Mouse (Mus musculus): ENCODE data around the gene Fbxo11. TPM values are rescaled to one million over a fixed set of nuclear protein-coding genes. Genes with fewer than 3 reads are reported as not detected.
"Not testable (repeated sequence)": the region's sequence is repeated elsewhere in the genome, so short reads cannot be mapped to it uniquely, and the experiment has no call there.

Gene Fbxo11
- polyA plus RNA-seq, 1 experiment from 2014 or later: 15.6 TPM

DNA sequence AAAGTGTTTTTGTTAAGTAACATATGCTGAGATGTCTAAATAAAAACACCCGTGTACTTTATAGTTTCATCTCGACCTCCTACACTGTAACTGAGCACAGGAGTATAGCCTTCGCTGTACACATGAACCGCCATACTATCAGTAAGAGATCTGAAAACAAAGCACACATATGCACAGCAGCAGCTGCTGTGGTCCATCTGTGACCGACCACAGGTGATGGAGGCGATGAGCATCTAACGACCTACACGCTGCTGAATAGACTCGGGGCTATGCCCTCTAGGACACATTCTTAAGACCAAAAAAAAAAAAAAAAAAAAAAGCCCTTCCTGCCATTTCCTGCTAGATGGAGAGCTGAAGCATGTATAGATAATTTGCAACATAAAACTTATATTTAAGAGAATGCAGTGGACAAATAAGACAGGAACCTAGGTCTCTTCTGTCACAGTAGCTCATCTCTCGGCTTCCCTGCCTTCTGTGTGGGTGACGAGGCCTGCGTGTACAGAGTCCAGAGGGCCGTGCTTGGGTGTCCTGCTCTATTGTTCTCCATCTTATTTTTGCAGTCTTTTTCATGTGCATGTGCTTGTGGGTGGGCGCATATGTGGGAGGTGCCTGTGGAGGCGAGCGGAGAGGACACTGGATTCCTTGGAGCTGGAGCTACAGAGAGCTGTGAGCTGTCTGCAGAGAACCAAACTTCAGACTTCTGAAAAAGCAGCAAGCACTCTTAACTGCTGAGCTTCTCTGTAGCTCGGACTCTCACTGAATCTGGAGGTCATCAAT, 35.7 kb downstream of the Fbxo11 start:
- Histone ChIP-seq H3K27ac (ENCODE audit: low read length) (no peak overlapping the region), H3K4me2 (replicated peaks; ENCODE audit: low read depth, low read length) (no peak overlapping the region), H3K9ac (replicated peaks; ENCODE audit: low read length) (no peak overlapping the region), H3K9me3 (ENCODE audit: low read length) (no peaks in the 10 kb centered on the region), H3K4me3 (ENCODE audit: low read length) (no peak overlapping the region), H3K4me1 (ENCODE audit: insufficient read depth, low read length) (peaks cover 9% of the 10 kb centered on the region; the same call in 1 of the 2 replicates), H3K36me3 (ENCODE audit: insufficient read depth, low read length) (no peaks in the 10 kb centered on the region), H3K27me3 (ENCODE audit: insufficient read depth, low read length) (no peaks in the 10 kb centered on the region)
- 76% methylated on average over 17 of the region's 17 CpGs for WGBS
- ATAC-seq (ENCODE audit: low FRiP score, low TSS enrichment): 0 out of 2 replicates have a peak, but pooled peaks have one; percentile 35

DNA sequence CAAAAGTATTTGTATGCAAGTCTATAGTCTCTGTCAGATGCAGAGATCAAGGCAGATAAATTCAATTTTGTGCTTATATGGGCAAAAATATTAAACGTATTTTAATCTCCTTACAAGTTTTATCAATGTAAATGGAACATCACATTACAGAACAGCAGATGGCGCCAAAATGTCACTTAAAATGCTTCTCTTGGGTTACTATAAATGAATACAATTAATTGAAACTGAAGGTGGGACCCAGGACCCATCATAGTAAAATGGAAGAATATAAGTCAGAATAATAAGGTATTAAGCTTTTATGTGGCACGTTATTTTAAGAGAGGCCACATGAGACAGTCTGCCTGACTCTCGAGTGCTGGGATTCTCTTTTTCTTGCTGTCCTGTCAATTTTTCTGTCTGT, 39.9 kb downstream of the Fbxo11 start:
- Histone ChIP-seq H3K36me3 (ENCODE audit: insufficient read depth, low read length) (no peaks in the 10 kb centered on the region), H3K27ac (ENCODE audit: low read length) (no peak overlapping the region), H3K27me3 (ENCODE audit: insufficient read depth, low read length) (no peaks in the 10 kb centered on the region), H3K4me1 (ENCODE audit: insufficient read depth, low read length) (peaks cover 3% of the 10 kb centered on the region; the same call in 1 of the 2 replicates), H3K4me2 (replicated peaks; ENCODE audit: low read depth, low read length) (no peak overlapping the region), H3K9me3 (ENCODE audit: low read length) (no peaks in the 10 kb centered on the region), H3K9ac (replicated peaks; ENCODE audit: low read length) (no peak overlapping the region), H3K4me3 (ENCODE audit: low read length) (no peak overlapping the region)
- no peak for ATAC-seq (ENCODE audit: low FRiP score, low TSS enrichment)
- WGBS: 34% methylated on average over 4 of the region's 4 CpGs

DNA sequence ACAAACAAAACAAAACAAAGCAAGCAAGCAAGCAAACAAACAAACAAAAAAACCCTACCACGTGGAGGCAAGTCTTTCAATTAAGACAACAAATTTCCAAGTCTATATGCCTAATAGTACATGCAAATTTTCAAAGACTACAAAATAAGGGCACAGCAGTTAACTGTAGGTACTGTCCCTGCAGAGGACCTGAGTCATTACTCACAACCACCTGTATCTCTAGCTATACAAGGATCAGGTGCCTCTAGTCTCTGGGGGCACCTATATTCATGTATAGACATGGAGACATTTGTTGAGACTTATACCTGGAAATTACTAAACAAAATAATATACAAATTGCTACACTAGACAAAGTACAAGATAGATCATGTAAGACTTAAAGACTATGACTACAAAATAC, 41.2 kb downstream of the Fbxo11 start:
- H3K4me2 ChIP-seq (replicated peaks; ENCODE audit: low read depth, low read length): no peak overlapping the region
- peaks cover 8% of the 10 kb centered on the region for H3K4me1 ChIP-seq (ENCODE audit: insufficient read depth, low read length)
- WGBS: 87% methylated on average over 1 of the region's 1 CpGs
- no peaks in the 10 kb centered on the region for H3K9me3 ChIP-seq (ENCODE audit: low read length)
- no peaks in the 10 kb centered on the region for H3K36me3 ChIP-seq (ENCODE audit: insufficient read depth, low read length)
- no peak for ATAC-seq (ENCODE audit: low FRiP score, low TSS enrichment)
- no peak overlapping the region for H3K4me3 ChIP-seq (ENCODE audit: low read length)
- H3K27ac ChIP-seq (ENCODE audit: low read length): no peak overlapping the region
- no peak overlapping the region for H3K9ac ChIP-seq (replicated peaks; ENCODE audit: low read length)
- no peaks in the 10 kb centered on the region for H3K27me3 ChIP-seq (ENCODE audit: insufficient read depth, low read length)

DNA sequence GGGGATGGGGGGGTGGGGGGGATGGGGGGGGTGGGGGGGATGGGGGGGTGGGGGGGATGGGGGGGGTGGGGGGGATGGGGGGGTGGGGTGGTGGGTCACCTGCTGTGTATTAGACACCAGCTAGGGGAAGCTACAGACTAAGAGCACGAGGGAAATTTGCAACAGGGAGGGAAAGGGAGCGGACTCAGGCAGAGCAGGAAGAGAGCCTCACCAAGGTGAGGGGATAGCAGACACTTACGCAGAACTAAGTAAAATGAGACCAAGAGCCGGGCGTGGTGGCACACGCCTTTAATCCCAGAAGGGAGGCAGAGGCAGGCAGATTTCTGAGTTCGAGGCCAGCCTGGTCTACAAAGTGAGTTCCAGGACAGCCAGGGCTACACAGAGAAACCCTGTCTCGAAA, 49.1 kb downstream of the Fbxo11 start:
- WGBS: 92% methylated on average over 8 of the region's 8 CpGs
- H3K36me3 ChIP-seq (ENCODE audit: insufficient read depth, low read length): peaks cover 36% of the 10 kb centered on the region
- not testable (repeated sequence) for ATAC-seq (ENCODE audit: low FRiP score, low TSS enrichment); H3K9me3 ChIP-seq (ENCODE audit: low read length); H3K27ac ChIP-seq (ENCODE audit: low read length); H3K27me3 ChIP-seq (ENCODE audit: insufficient read depth, low read length); H3K9ac ChIP-seq (replicated peaks; ENCODE audit: low read length); H3K4me2 ChIP-seq (replicated peaks; ENCODE audit: low read depth, low read length); H3K4me3 ChIP-seq (ENCODE audit: low read length); H3K4me1 ChIP-seq (ENCODE audit: insufficient read depth, low read length)

DNA sequence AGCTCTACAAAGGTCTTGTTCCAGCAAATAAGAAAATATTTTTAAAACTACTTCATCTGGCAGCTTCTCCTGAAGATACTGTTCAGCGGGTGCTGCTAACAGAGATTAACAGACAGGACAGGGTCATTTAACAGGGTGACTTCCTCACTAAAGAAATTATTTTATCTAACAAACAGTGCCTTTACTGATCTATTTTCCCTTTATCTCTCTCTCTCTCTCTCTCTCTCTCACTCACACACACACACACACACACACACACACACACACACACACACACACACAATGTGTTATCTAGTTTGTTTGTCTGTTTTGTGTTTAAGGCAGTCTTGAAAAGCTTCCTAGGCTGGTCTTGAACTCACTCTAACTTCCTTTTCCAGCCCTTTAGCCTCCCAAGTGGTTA, 50.6 kb downstream of the Fbxo11 start:
- H3K4me1 ChIP-seq (ENCODE audit: insufficient read depth, low read length): peaks cover 7% of the 10 kb centered on the region
- H3K4me3 ChIP-seq (ENCODE audit: low read length): no peak overlapping the region
- no peak overlapping the region for H3K9ac ChIP-seq (replicated peaks; ENCODE audit: low read length)
- no peak overlapping the region for H3K27ac ChIP-seq (ENCODE audit: low read length)
- no peak for ATAC-seq (ENCODE audit: low FRiP score, low TSS enrichment)
- no peaks in the 10 kb centered on the region for H3K27me3 ChIP-seq (ENCODE audit: insufficient read depth, low read length)
- no peaks in the 10 kb centered on the region for H3K9me3 ChIP-seq (ENCODE audit: low read length)
- peaks cover 48% of the 10 kb centered on the region for H3K36me3 ChIP-seq (ENCODE audit: insufficient read depth, low read length)
- WGBS: 34% methylated on average over 1 of the region's 1 CpGs
- H3K4me2 ChIP-seq (replicated peaks; ENCODE audit: low read depth, low read length): no peak overlapping the region

DNA sequence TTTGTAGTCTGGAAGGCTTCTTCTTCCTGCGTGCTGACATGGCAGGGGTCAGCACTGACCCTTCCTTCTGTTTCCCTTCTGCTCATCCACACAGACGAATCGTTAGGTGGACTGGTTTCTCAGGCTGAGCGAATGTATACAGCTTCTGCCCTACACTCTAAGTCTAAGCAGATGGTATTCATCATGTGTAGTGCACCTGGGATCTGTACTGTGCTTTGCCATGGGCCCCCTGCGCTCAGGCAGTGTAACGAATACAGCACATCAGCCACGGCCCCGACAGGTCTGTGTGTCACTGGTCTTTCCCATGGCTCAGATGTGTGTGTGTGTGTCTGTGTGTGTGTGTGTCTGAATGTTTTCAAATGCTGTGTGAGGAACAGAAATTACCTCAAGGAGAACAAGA, 58.1 kb downstream of the Fbxo11 start:
- no peak for ATAC-seq (ENCODE audit: low FRiP score, low TSS enrichment)
- Histone ChIP-seq H3K9me3 (ENCODE audit: low read length) (no peaks in the 10 kb centered on the region), H3K27ac (ENCODE audit: low read length) (no peak overlapping the region), H3K27me3 (ENCODE audit: insufficient read depth, low read length) (no peaks in the 10 kb centered on the region), H3K36me3 (ENCODE audit: insufficient read depth, low read length) (peaks cover 55% of the 10 kb centered on the region), H3K4me1 (ENCODE audit: insufficient read depth, low read length) (no peaks in the 10 kb centered on the region), H3K4me3 (ENCODE audit: low read length) (no peak overlapping the region), H3K4me2 (replicated peaks; ENCODE audit: low read depth, low read length) (no peak overlapping the region), H3K9ac (replicated peaks; ENCODE audit: low read length) (no peak overlapping the region)
- WGBS: 62% methylated on average over 8 of the region's 8 CpGs

DNA sequence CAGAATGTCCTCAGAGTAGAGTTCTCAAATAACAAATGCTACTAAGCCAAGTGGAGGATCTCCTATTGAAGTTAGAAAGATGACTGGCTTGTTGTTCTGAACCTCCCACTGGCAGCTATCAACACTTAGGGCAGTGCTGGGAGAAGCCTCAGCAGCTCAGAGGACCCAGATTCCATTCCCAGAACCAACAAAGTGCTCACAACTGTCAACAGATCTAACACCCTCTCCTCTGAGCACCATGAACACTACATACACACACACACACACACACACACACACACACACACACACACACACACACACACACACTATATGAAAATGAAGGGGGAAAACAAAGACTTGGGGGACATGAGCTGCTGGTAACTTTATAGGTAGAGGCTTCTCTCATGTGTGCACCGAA, 60.2 kb downstream of the Fbxo11 start:
- Histone ChIP-seq H3K9ac (replicated peaks; ENCODE audit: low read length) (no peak overlapping the region), H3K27ac (ENCODE audit: low read length) (no peak overlapping the region), H3K4me3 (ENCODE audit: low read length) (no peak overlapping the region), H3K4me2 (replicated peaks; ENCODE audit: low read depth, low read length) (no peak overlapping the region), H3K36me3 (ENCODE audit: insufficient read depth, low read length) (peaks cover 49% of the 10 kb centered on the region), H3K4me1 (ENCODE audit: insufficient read depth, low read length) (no peaks in the 10 kb centered on the region), H3K9me3 (ENCODE audit: low read length) (no peaks in the 10 kb centered on the region), H3K27me3 (ENCODE audit: insufficient read depth, low read length) (no peaks in the 10 kb centered on the region)
- 92% methylated on average over 1 of the region's 1 CpGs for WGBS
- ATAC-seq (ENCODE audit: low FRiP score, low TSS enrichment): no peak

DNA sequence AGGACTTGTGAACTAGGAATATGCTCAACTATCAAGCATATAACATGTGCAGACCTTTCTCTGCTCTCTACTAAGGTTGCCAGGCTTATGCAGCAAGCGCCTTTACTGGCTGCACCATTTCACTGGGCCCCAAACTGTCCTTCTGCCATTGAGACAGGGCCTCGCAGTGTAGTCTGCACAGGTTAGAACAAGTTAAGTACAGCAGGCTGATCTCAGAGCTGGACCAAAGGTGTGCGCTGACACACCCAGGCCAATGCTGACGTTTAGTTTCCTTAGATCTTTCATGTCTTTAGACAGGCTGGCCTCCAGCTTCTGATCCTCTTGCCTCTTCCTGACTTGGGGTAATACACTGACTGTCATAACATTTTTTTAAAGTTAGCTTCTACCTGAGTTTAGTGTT, 67.3 kb downstream of the Fbxo11 start:
- Histone ChIP-seq H3K4me2 (replicated peaks; ENCODE audit: low read depth, low read length) (no peak overlapping the region), H3K4me3 (ENCODE audit: low read length) (no peak overlapping the region), H3K27ac (ENCODE audit: low read length) (no peak overlapping the region), H3K27me3 (ENCODE audit: insufficient read depth, low read length) (no peaks in the 10 kb centered on the region), H3K36me3 (ENCODE audit: insufficient read depth, low read length) (peaks cover 52% of the 10 kb centered on the region), H3K9me3 (ENCODE audit: low read length) (no peaks in the 10 kb centered on the region), H3K4me1 (ENCODE audit: insufficient read depth, low read length) (no peaks in the 10 kb centered on the region), H3K9ac (replicated peaks; ENCODE audit: low read length) (no peak overlapping the region)
- ATAC-seq (ENCODE audit: low FRiP score, low TSS enrichment): no peak
- WGBS: 84% methylated on average over 4 of the region's 4 CpGs

DNA sequence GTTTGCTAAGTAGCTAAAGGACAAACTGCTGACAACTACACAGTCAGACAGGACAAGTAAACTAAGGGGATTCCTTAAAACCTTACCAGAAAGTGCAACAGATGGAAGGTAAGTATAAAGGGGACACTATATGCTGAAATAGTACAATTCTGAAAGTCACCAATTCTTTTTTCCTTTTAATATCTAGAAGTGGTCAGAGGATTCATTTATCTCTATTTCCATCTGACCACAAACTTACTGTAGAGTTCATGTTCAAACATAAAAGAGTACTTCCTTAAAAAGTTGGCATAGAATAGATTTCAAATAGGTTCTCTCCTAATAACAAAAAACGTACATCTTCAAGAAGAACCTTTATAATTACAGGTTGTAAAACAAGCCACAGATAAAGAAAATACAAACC, 71.8 kb downstream of the Fbxo11 start:
- no peaks in the 10 kb centered on the region for H3K27me3 ChIP-seq (ENCODE audit: insufficient read depth, low read length)
- no peak overlapping the region for H3K4me3 ChIP-seq (ENCODE audit: low read length)
- no peak overlapping the region for H3K9ac ChIP-seq (replicated peaks; ENCODE audit: low read length)
- WGBS: 89% methylated on average over 1 of the region's 1 CpGs
- ATAC-seq (ENCODE audit: low FRiP score, low TSS enrichment): no peak
- no peak overlapping the region for H3K4me2 ChIP-seq (replicated peaks; ENCODE audit: low read depth, low read length)
- no peaks in the 10 kb centered on the region for H3K4me1 ChIP-seq (ENCODE audit: insufficient read depth, low read length)
- peaks cover 61% of the 10 kb centered on the region for H3K36me3 ChIP-seq (ENCODE audit: insufficient read depth, low read length)
- H3K9me3 ChIP-seq (ENCODE audit: low read length): no peaks in the 10 kb centered on the region
- H3K27ac ChIP-seq (ENCODE audit: low read length): no peak overlapping the region

DNA sequence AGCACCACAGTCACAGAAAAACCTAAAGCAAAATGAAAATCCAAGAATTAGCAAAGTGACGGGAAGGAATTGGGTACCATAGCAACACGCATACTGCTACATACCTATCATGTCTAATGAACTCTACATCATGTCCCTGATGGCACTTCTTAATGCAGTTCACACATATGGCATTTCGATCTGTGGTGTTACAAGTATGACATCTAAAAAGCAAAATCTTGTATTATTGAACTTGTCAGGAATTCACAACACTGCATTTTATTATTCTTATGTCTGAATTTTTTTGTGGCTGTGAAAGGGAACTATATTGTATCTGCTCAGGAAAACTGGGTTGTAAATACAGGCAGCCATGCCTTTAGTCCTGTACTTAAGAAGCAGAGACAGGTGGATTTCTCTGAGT, 72.9 kb downstream of the Fbxo11 start:
- Histone ChIP-seq H3K36me3 (ENCODE audit: insufficient read depth, low read length) (peaks cover 59% of the 10 kb centered on the region), H3K4me1 (ENCODE audit: insufficient read depth, low read length) (no peaks in the 10 kb centered on the region), H3K9ac (replicated peaks; ENCODE audit: low read length) (no peak overlapping the region), H3K27me3 (ENCODE audit: insufficient read depth, low read length) (no peaks in the 10 kb centered on the region), H3K27ac (ENCODE audit: low read length) (no peak overlapping the region), H3K4me3 (ENCODE audit: low read length) (no peak overlapping the region), H3K9me3 (ENCODE audit: low read length) (no peaks in the 10 kb centered on the region), H3K4me2 (replicated peaks; ENCODE audit: low read depth, low read length) (no peak overlapping the region)
- ATAC-seq (ENCODE audit: low FRiP score, low TSS enrichment): no peak
- WGBS: 88% methylated on average over 3 of the region's 3 CpGs
